Mouse (Mus musculus) bone marrow, adult 2 months (tissue): ENCODE results near the gene Rab4a.

ENCODE experiments used
- CTCF ChIP-seq: fragments of 200-500 bp; IDR thresholded peaks from 2 replicates; pipeline ENCODE4 v1.5.1; 2011; ENCODE audit warnings: low read length, control low read depth; ENCODE audit not compliant: control insufficient read depth, insufficient read depth
- POLR2A ChIP-seq: fragments of 200-500 bp; IDR thresholded peaks from 2 replicates; pipeline ENCODE4 v1.6.1; 2011; ENCODE audit warnings: low read depth, mild to moderate bottlenecking, control low read depth, low read length, borderline replicate concordance; ENCODE audit not compliant: control insufficient read depth

GRCm38 (mm10) chr8:123791101-123791844, 14.5 kb upstream of the Rab4a start:
- TF ChIP-seq CTCF (no peak), POLR2A (no peak)
